Mouse (Mus musculus) mouse trophoblast stem cell (cell line): ENCODE results near the gene Hells.

Source experiments
- in situ Hi-C, 2 experiments: fragments of 300-500 bp; cut with MseI, MboI; formaldehyde crosslinking; loops; 2 replicates in 1 of 2; 3 replicates in 1 of 2; pipeline ENCODE4 v1.15.1; 2025

Gene Hells

GRCm38 (mm10) chr19:38930788-38931565 is at the start of gene Hells:
Gene Hells, plus strand, starts transcription at chr19:38930915.
- in situ Hi-C loops: no loop called here

DNA sequence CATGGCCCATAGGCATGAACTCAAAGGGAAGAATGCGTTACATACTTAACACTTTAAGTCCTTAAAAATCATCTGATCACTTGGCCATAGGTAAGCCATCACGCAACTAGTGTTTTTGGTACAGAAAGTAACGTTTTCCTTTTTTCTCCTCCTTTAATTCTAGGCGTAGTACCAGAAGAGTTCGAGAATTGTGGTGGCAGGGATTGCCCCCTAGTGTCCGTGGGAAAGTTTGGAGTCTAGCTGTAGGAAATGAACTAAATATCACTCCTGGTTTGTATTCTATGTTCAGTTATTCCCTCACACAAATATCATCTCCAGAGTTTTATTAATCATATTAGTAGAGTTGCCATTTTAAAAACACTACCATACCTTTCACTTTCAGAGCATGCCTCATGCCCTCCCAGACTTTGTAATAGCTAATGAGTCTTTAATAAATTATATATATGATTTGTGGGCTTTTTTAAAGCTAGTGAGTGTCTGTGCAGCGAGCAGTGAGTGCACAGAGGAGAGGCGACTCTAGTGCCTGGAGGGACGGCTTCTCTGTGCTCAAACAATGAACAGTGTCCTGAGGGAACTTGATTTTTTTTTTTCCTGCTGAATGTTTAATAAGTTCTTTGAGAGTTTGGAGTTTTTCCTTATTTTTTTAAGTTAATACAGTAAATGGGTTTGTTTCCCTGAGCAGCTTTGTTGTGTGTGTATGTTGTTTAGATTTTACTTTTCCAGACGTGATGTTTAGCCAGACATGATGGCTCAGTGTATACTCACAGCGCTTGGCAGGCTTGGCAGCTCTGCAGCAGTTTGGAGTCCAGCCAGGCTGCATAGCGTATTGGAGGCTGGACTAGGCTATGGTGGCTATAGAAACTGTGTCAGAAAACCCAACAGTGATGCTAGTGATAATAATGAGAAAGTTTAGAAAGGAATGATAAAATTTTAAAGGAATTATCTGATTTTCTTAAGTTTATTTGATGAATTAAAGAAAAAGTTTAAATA is 29.3 kb upstream of the Hells start:
- in situ Hi-C loops: no loop called here

DNA sequence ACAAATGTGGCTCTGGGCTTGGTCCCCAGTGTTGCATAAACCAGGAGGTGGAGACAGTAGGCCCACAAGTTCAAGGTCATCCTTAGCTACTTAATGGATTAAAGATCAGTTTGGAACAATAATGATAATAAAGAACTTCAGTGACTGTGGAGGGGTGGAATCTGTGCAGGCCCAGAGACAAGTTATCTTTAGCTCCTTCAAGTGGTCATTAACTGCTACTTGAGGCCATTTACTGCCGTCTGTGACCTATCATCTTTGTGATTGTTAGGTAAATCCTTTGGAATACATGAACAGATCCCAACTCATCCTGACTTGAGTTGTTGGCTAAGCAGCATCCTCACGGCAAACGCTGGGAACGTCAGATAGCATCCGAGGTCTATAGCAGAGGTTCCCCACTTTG is 28.2 kb upstream of the Hells start:
- in situ Hi-C loops: no loop called here

DNA sequence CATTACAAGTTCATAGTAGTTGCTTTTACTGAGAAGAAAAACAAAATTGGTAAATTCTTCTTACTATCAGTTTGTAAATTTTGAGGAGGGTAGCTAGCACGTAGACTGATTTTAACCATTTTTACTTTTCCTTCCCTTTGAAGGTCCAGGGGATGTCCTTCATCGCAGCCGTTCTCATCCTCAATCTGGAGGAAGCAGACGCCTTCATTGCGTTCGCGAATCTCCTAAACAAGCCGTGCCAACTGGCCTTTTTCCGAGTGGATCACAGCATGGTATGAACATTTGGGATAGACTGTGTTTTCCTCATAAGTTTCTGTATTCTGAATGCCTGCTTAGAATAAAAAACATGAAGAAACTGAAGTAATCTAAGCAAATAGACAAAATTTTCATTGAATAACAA is 16.9 kb upstream of the Hells start:
- in situ Hi-C loops: no loop called here

- in situ Hi-C loops: no loop called here
These were observed 15.8 kb upstream of the Hells start for GRCm38 (mm10) chr19:38914926-38915325.

DNA sequence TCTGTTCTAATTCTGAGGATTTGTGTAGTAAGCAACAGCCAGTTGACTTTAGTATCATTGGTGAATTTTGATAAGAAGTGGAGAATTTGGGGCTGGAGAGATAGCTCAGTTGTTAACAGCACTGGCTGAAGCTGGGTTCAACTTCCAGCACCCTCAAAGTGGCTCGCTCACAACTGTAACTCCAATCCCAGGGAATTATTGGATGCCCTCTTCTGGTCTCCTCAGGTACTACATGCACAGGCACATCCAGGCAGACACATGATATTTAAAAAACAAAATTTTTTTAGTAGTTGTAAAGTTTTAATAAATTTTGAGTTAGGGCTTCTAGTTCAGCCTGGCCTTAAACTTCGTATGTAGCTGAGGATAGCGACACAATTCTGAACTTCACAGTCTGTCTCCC is 15.0 kb upstream of the Hells start:
- in situ Hi-C loops: no loop called here

- in situ Hi-C loops: no loop called here
These were observed 2.1 kb upstream of the Hells start for GRCm38 (mm10) chr19:38928481-38929158.

- in situ Hi-C loops: no loop called here
These were observed 1.1 kb upstream of the Hells start for GRCm38 (mm10) chr19:38929471-38930251.

DNA sequence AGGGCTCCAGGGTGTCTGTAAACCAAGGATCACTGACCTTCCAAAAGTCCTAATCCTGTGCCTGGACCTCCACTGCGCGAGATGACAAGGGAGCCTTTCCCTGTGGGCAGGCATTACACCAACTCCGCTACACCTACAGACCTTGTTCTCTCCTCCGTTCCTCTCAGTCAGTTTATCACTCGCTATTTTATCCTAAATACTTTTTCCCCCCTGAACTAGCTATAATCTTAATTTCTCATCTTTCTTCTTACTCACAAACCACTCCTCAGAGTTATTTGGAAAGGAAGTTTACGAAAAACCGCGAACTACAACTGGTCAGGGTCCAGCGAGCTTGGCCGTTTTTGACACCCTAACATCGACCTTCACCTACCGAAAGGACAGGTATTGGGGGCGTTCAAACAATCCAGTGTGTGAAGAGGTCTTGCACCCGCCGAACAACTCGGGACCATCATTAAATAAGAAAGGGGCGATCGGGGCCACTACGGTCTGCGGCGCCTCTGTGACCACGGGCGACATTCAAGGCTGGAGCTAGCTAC is 395 bp upstream of the Hells start:
- in situ Hi-C loops: no loop called here

DNA sequence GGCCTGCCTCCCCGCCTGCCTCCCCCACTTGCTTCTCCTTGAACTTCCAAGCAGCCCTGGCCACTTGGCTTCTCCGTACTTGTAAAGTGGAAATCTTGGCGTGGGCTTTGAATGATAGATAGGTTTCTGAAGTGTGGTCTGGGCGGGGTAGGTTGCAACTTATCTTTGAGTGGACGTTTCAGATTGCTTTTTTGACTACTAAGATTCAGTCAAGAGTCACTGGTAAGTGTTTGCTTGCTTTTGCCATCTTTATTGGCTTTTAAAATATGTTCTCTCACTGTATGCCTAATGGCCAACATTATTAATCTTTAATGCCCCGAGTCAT is 813 bp downstream of the Hells start:
- in situ Hi-C loops: no loop called here

DNA sequence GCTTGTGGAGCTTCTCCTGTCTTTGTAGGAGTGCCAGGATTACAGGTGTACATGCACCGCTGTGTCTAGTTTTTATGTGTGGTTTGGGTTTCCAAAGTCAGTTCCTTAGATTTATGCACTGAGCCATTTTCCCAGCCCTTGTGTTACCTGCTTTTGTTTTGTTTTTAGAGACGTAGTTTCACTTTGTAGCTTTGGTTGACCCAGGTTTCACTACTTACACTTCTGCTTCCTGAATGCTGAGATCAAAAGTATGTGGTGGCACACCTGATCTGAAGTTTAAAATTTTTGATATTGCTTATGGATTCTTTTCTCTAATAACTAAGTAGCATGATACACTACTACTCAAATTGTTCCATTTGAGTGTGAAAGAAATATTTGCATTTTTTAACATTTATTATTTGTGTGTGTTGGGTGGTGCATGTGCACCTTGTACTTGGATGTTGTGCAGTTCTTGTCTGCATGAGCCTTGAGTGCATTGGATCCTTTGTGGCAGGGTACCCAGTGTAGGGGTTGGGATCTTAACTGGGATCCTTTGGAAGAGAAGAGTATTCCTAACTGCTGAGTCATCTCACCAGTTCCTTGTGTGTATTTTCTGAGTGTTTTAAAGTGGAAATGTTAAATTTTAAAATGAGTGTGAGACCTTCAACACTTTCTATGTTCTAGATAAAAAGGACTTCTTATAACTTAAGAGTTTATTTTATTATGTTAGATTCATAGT is 14.0 kb downstream of the Hells start:
- in situ Hi-C loops: no loop called here

DNA sequence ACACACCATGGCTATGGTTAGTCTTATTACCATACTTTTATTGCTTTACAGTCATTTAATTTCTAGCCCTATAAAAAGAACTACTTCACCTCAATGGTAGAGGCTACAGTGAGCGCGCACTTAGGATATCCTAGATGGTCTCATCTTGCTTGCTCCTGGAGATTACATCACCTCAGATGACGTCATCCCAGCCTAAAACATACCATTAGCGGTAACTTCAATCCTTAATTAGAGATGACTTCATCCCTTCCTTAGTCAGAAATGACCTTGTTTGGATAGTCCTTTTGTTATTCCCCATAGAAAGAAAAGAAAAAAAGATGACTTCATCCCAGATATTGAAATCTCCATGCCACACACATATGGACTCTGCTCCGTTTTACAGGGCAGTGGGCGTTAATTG is 40.0 kb downstream of the Hells start:
- in situ Hi-C loops: no loop called here

DNA sequence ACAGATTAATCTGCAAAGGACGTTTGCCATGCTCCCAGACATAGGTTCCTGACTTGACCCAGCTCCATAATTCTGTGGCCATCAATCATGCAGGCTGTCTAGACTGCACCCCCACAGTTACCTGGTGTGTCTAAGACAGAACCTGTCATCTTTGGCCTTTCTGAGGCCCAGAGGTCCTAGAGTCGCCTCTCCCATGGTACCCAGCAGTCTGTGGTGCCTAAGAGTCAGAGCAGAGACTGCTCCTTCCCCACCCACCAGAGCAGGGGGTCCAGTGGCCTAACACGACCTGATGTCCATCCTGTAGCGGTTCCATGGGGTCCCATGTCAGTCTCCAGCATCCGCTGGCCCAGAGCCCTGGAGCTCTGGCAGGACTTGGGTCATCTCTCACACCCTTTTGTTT is 41.9 kb downstream of the Hells start:
- in situ Hi-C loops: no loop called here

- in situ Hi-C loops: no loop called here
These were observed 43.0 kb downstream of the Hells start for GRCm38 (mm10) chr19:38973666-38974065.

DNA sequence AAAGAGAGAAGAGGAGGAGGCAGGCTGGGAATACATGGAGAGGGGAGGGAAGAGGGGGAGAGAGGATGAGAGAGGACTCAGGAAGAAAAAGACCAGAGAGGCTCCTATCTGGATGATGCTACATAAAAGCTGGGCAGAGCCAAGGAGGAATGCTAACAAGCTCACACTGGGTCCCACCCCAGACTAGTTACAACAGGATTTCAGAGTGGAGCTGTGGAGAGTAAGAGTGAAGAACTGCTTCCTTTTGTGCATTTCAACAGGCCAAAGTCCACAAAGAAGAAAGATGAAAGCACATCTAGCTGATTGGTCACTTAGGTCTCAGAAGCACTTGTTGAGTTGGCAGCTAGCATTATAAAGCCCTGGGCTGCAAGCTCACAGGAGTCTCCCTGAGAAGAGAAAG is 45.6 kb downstream of the Hells start:
- in situ Hi-C loops: no loop called here

GRCm38 (mm10) chr19:38981966-38982365 is 51.3 kb downstream of the Hells start:
- in situ Hi-C loops: no loop called here

GRCm38 (mm10) chr19:38998248-38998647 is 67.5 kb downstream of the Hells start:
- in situ Hi-C loops: no loop called here

- in situ Hi-C loops: no loop called here
These were observed 68.0 kb downstream of the Hells start for GRCm38 (mm10) chr19:38998676-38999075.

GRCm38 (mm10) chr19:39005132-39005531 is 74.4 kb downstream of the Hells start:
- in situ Hi-C loops: no loop called here

DNA sequence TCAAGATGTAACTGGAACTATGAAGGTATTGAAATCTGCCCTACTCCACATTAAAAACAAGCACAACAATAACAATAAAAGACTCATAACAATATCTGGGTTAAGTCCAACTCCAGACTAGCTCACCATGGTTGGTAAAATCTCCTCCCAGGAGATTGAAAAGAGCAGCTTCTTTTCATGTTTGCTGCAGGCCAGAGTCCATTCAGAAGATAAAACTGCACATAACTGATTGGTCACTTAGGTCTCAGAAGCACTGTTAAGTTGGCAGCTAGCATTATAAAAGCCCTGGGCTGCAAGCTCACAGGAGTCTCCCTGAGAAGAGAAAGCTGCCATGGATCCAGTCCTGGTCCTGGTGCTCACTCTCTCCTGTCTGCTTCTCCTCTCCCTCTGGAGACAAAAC is 76.0 kb downstream of the Hells start, which contains the start of gene Cyp2c55:
Gene Cyp2c55 (plus strand): TSS at position 305 of the 400 bp plus-strand sequence.
- in situ Hi-C loops: no loop called here
